Mouse (Mus musculus): ENCODE data around the gene Cerk.
A peak's percentile ranks its signal among the peaks of the same experiment; 100 is the strongest.
"Not testable (repeated sequence)": the region's sequence is repeated elsewhere in the genome, so short reads cannot be mapped to it uniquely, and the experiment has no call there.

The Cerk gene

DNA sequence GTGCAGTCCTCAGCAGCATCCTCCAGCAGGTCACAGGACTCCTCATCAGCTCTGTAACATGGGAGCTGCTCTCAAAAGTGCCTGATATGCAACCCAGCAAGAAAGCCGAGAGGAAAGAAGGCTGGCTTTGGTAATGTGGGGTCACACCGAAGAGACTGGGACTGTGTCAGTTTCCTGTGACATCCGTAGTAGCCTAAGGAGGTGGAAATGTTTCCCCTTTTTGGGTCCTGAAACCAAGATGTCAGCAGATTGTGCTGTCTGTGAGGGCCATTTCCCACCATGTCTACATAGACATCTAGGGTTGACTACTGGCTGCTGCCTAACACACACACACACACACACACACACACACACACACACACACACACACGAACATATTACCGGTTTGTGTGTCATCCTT is 26.3 kb upstream of the Cerk start:
- DNase-seq (ENCODE audit: low spot score in 2 of 2): not testable (repeated sequence)

DNA sequence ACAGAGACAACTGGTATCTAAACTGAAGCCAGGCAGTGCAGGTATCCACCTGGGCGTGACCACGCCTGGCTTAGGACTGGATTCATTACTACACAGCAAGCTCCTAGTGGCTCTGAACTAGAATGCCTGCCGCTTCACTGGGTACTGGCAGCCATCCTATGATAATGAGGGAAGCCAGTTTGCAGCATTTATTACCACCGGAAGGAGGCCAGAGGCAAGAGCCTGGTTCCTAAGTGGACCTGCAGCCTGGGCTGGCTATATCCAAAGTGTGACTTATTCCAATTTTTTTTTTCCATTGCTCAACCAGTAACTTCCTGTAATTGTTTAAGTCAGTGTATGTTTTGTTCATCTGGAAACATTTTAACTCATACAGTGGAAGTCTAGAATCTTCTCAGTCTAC is 20.4 kb upstream of the Cerk start:
- no peak for DNase-seq (ENCODE audit: low spot score in 2 of 2)

DNA sequence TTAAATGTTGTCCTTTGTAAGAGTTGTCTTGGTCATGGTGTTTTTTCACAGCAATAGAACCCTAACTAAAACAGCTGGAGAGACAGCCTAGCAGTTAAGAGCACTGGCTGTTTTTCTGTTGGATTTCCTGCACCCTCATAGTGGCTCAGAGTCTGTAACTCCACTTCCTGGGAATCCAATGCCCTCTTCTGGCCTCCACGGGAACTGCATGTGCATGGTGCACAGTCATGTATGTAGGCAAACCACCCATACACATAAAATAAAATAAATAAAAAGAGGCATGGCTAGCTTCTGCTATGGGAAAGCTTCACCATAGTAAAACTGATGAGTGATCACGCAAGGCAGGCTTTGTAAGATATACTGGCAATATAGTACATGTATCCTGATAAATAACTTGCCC is 19.4 kb upstream of the Cerk start:
- DNase-seq (ENCODE audit: low spot score in 2 of 2): no peak

DNA sequence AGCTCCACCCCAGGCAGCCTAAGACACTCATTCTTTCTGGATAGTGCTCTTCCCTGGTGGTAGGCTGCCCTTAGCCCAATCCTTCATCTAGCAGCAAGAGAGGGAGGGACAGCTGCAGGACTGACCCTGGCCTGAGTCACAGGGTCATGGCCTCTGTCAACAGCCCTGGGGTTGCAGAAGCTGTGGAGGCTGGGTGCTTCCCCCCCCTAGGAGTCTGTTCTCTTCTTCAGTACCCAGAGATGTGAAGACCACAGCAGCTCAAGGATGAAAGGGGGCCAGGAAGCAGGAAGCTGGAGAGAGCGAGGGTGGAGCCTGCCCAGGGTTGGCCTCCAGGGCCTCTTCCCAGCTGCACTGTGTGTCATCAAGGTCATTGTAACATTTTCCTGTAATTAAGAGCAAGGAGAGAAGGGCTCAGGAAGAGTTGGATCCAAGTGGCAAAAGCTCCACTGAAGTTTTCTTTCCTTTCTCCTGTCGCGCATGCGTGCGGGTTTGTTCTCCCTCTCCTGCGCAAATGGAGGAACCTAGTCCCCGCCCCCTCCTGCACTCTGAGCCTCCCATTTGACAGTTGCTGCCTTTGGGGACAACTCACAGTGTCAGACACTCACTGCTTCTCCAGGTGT is 18.1 kb upstream of the Cerk start:
- no peak for DNase-seq (ENCODE audit: low spot score in 2 of 2)

DNA sequence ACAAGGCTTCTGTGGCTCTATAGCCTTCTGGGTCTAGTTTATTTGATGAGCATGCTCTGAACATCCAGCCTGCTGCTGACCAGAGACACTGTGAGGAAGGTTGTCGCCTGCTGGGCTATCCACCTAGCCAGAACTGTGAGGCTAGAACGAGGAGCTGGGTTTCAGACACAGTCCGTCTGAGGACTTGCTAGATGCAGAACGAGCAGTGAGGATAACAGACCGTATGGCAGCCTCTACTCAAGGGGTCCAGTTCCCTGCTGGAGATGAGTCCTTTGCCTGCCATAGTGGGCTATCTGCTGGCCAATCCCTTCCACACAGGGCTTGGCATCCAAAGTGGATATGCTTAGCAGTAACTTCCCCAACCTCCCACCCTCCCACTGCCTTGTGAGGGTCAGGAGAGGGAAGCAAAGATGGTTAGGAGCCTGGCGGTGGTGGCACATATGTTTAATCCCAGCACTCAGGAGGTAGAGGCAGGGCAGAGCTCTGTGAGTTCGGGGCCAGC is 17.4 kb upstream of the Cerk start:
- no peak for DNase-seq (ENCODE audit: low spot score in 2 of 2)

DNA sequence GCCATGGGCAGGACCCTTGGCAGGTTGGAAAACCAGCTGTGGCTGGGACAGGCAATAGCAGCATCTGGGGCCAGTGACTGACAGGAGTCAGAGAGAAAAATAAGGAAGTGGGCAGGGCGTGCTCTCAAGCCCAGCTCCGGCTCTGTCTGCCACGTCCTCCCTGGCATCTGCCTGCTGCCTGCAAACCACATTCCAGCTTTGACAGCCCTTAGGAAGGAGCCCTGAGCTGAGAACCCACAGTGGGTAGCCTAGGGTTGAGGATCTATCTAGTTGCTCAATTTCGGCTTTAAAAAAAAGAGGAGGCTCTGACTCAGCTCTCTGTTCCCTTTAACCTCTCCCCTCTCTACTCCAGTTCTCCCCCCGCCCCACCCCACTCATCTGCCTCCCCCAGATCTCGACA is 16.7 kb upstream of the Cerk start:
- DNase-seq (ENCODE audit: low spot score in 2 of 2): peak; percentile 59 to 67

DNA sequence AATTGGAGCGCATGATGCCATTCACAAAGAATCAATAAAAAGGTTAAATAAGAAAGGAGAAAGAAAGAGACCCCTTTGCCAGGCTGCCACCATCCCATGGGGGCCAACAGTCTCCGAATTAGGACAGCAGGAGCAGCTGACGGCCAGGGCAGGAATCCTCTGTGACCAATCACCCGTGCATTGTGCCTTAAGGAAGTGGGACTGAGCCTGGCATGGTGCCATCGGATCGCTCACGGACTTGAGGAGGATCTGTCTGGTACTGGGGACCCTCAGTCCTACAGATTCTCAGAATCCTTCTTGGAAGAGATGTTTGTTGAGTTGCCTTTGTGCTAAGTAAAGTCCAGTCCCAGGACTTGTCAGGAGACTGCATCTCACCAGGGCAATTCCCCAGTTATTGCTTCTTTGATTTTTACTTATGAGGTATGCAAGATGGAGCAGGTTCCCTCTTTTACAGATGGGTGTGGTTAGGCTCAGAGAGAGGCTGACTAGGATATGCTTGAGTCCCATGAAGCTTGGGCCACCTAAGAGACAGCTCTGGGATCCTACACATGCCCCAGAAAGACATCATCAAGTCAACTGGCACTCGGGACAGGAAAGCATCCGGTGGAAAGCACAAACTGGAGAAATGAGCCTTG is 15.9 kb upstream of the Cerk start:
- DNase-seq (ENCODE audit: low spot score in 2 of 2): no peak

DNA sequence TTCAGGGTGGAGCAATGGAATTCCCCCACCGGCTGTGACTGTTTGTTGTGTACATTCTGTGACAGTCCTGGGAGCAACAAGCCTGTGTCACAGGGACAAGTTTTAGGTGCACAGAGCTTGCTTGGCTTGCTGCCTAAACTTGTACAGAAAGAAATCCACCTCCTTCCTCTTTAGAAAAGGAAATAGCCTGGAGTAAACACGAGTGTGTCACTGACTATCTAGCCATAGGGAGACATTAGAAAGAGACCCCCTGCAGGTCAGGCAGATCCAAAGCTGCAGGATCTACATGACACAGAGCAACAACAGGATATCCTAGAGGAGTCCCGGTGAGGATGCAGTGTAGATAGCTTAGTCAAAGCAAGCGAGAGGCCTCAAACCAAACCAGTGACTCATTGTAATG is 15.2 kb upstream of the Cerk start:
- no peak for DNase-seq (ENCODE audit: low spot score in 2 of 2)

DNA sequence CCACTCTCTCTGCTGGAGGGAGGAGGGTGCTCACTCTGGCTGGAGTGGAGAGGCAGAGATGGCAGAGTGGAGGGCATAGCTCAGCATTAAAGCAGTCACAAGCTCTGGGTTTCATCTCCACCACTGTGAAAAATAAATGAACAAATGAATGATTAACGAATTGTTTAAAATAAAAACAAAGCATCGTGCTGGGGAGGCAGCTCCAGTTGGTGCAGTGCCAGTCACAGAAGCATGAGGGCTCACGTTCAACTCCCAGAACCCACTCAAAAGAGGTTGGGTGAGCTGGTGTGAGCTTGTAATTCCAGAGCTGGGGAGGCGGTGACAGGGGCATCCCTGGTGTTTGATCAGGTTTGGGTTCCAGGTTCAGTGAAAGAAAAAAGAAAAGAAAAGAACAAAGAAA is 14.2 kb upstream of the Cerk start:
- DNase-seq (ENCODE audit: low spot score in 2 of 2): no peak

DNA sequence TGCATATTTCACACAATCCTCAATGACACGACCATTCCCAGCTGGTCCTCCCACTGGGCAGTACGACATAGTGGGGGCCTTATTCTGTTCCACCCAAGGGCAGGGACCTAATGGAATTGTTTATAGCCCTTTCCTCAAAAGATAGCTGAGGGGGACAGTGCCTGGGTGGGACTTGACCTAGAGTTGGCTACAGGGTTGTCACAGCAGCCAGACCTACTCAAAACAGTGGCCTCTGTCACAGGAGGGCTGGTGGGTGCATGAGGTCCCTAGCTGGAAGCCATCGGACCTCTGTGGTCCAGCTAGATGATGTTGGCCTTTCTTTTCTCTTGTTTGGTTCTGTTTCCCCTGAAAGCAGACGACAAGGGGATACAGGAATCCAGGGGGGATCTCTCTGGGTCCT is 13.5 kb upstream of the Cerk start:
- DNase-seq (ENCODE audit: low spot score in 2 of 2): no peak

DNA sequence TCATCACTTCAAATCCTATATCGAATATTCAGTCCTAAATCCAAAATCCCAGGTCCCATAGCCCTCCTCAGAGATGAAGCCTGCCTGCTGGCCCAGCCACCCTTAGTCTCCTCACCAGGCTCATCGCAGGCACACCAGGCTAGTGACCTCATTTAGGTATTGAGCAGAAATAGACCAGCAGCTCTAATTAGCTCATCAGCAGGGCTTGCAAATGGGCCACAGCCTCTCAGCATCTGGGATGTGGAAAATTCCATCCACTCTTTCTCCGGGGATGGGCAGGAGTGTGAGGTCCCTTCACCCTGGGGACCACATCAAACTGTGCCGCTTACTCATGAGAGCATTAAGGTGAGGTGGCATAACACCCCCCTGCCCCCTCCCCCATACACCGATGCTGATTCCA is 13.1 kb upstream of the Cerk start:
- DNase-seq (ENCODE audit: low spot score in 2 of 2): no peak

DNA sequence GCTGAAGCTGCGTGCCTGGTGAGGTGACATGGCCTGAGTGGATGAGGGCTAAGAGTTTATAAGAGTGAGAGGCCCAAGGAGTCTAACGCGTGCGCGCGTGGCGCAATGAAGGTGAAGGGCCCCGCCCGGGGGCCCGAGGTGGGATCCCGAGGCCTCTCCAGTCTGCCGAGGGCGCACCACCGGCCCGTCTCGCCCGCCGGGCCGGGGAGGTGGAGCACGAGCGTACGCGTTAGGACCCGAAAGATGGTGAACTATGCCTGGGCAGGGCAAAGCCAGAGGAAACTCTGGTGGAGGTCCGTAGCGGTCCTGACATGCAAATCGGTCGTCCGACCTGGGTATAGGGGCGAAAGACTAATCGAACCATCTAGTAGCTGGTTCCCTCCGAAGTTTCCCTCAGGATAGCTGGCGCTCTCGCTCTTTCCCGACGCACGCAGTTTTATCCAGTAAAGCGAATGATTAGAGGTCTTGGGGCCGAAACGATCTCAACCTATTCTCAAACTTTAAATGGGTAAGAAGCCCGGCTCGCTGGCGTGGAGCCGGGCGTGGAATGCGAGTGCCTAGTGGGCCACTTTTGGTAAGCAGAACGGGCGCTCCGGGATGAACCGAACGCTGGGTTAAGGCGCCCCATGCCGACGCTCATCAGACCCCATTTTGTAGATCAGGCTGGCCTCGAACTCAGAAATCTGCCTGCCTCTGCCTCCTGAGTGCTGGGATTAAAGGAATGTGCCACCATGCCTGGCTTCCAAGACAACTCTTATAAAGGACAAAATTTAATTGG is 8.9 kb upstream of the Cerk start:
- not testable (repeated sequence) for DNase-seq (ENCODE audit: low spot score in 2 of 2)

DNA sequence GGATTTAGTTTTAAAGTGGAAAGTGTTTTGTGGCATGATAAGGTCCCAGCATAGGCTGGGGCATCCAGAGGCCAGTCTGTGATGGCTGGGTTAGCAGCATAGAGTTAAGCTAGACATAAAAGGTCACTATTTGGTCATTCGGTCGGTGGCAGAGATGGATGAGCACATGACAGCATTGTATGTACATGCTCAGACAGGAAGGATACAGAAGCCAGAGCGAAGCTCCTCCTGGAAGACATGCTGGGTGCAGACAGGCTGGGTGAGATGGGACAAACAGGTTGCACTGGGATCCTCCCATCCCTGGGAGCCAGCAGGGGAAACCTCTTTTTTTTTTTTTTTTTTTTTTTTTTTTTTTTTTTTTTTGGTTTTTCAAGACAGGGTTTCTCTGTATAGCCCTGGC is 6.0 kb upstream of the Cerk start:
- DNase-seq (ENCODE audit: low spot score in 2 of 2): no peak

DNA sequence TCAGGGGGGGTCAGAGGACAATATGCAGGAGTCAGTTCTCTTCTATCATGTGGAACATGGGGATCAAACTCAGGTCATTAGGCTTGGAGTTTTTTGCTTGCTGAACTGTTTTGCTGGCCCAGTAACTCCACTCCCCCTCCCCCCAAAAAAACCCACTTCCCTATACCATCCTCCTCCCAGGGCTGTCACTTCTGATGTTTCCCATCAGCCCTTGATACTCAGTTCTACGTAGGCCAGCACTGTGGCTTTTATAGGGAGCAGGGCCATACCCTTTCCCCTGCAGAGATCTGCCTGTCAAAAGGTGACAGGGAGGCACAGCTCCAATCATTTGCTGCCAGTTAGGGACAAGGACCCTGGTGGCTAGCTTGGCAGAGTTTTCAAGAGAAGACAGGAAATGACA is 5.6 kb upstream of the Cerk start:
- DNase-seq (ENCODE audit: low spot score in 2 of 2): no peak

DNA sequence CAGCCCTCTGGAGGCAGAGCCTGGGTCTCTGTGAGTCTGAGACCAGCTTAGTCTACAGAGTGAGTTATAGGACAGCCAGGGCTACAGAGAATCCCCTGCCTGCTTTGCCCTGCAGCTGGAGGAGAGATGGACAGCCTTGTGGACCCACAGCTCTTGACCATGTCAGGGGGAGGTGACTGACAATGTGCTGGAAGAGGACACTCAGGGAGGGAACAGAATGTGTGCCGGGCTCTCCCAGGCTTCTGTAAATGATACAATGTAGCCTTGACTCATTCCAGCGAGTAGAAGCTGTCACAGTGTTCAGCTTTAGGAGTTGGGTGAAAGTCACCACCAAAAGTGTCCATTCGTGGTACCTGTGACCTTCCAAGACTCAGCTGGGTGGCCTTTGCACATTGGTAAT is 4.4 kb upstream of the Cerk start:
- DNase-seq (ENCODE audit: low spot score in 2 of 2): no peak

DNA sequence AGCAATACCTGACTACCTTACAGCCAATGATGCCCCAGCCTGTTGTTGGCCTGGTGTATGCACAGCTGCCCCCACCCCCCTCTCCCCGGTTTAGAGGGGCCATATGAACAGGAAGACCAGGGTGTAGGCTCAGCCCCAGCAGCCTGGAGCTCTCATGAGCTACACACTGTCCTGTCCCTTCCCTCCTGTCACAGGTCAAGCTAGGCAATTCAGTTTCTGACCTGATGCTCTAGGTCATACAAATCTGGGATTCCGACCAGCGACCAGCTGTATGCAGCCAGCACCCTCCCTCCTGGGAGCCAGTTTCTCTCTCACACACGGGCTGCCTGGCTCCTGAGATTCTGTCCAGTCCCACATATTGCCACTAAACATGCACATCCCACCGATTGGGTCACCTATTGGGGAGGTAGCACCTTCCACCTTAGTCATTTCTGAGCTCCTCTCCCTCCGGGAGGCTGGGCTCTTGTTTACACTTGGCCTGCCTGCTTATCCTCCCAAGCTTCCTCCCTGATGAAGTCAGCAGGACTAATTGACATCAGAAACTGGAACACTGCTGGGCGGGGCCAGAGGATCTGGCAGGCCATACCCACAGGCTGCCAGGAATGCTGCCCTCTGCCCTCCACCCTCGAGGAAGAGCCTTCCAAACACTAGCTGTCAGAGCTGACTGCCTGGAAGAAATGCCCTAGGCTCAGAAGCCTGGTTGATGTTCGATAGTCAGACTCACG is 3.0 kb upstream of the Cerk start:
- DNase-seq (ENCODE audit: low spot score in 2 of 2): peak; percentile 93 to 94

DNA sequence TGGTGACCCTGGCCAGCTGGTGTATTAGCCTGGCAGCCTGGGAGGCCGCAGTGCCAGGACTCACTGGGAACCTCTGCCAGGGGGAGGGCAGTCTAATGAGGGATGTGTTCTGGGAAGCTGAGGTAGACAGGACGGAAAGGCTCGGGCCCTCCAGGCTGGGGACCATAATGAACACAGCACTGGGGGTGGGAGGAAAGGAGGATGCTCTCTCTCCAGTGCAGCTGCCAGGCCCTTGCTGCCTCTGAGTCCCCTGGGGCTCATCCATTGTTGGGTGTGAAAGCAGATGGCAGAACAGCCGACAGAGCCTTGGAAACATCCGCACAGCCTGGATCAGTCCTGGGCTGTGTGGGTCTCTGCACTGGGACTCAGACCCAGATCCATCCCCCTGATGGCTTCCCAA is 2.2 kb upstream of the Cerk start:
- peak in 1 of 2 experiments; percentile 51 for DNase-seq (ENCODE audit: low spot score in 2 of 2)

DNA sequence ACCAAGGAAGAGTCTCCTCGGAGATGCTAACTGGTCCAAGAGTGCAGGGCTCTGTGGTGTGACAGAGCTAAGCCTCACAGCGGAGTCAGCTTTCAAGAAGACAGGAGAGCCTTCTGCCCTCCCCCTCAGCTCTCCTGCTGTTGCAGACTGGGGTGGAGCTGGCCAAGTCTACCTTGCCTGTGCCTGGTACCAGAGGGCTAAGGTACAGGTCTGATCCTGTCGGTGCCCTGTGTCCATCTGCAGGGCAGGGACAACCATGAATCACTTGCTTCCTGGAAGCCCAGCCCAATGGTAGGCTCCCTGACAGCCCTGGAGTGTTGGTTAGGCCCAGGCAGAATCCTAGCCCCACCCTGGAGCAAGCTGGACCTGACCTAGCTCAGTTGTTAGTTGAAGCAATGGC is 745 bp upstream of the Cerk start:
- DNase-seq (ENCODE audit: low spot score in 2 of 2): no peak

DNA sequence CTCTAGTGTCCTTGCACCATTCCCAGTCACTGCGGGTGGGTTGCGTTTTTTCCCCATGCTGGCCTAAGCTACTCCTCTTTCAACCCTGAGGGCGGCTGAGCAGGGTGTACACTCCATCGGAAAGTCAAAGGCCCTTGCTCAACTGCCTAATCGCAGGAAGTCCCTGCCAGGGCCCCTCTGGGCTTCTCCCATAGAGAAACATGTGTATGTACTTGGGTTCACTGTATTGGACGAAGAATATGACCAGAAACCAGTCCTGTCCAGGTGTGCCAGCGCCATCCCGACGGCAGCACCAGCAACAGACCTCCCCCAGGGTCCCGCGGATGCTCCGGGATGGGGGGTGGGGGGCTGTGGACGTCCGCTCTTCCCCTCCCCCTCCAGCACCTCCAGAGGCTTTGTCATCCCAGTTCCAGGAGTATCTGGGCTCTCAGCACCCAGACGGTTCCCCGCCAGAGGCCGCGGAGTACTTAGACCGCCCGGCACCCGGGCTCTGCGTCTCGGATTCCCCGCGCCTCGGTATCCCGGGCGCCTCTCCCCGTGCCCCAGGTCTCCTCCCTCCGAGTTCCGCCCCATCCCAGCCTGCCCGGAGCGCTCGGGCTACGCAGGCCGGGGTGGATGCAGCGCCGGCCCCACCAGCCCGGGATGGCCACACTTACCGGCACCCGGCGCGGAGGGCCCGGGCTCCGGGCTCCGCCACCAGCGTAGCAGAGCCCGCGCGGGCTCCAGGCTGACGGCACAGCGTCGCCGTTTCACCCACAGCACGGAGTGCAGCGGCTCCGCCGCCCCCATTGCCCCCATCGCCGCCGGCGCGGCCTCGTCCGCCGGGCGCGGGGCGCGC is 871 bp downstream of the Cerk start:
- peak; percentile 65 to 69 for DNase-seq (ENCODE audit: low spot score in 2 of 2)

DNA sequence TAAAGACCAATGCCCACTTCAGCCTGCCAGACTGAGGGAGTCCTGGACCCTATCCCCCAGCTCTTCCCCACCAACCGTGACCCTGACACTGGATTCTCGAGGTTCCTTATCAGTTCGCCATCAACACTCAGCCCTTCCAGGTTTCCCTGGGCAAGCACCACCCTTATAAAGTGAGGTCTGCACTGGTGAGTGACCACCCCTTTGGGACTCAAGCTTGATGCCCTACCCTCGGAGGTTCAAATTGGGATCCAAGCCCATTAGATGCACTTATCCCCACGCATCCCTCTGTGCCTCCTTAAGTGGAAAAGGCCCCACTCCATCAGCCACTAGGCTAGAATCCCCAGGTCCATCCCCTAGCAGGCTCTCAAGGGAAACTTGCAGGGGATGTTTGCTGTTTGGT is 1.9 kb downstream of the Cerk start:
- DNase-seq (ENCODE audit: low spot score in 2 of 2): no peak

DNA sequence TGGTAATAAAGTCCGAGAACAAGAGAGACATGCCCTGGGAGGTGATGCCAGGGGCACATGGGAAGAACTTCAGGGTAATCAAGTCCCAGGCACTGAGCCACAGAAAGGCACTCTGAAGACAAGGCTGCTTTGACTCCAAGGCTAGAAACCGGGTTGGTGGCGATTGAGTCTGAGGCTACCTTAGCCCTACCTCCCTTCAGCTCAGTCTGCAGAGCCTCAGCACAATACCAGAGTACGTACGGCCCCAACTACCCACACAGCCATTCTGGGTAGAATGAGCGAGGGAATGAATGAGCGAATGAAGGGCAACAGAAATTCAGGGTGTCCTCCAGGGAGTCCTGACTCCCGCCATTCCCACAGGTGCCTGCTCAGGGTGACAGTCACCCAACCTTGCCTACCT is 2.5 kb downstream of the Cerk start:
- no peak for DNase-seq (ENCODE audit: low spot score in 2 of 2)

DNA sequence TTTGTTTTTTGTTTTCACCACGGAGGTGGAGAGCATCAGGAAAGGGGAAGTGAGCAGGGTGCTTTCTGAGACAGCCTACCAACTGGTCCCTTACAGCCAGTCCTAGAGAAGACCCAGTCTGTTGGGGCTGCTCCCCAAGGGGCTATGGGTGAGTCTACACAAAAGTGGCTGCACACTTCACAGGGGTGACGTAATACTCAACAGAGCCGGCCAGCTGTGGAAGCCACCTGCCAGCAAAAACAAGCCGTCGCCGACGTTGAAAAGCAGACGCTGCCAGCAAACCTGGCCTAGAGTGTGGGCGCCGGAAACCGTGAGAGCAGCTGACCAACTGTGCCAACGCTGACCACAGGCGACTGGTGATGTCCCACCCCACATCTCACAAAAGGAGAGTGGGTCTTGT is 3.3 kb downstream of the Cerk start:
- DNase-seq (ENCODE audit: low spot score in 2 of 2): peak; percentile 79 to 80
